Mouse (Mus musculus) CH12.LX (cell line): ENCODE measurements around the gene Saxo2. TPM values are rescaled to one million over a fixed set of nuclear protein-coding genes. Genes with fewer than 3 reads are reported as not detected.

Experiments
- DNase-seq: peaks from one replicate; pipeline ENCODE4 v3.0.0-alpha.2; 2013; ENCODE audit errors: extremely low read depth
- H3K27ac ChIP-seq: 2 replicates; pipeline ENCODE4 v1.5.1; 2012; ENCODE audit warnings: low read depth, mild to moderate bottlenecking, control low read depth, moderate library complexity; ENCODE audit not compliant: insufficient read depth
- H3K27me3 ChIP-seq: replicated peaks from 2 replicates; pipeline ENCODE3; 2012; ENCODE audit warnings: inconsistent platforms
- H3K36me3 ChIP-seq, 2 experiments: replicated peaks in 1 of 2; 2 replicates each; pipeline versions ENCODE3 to v1.6.1; 2012; ENCODE audit warnings: inconsistent platforms in 1 of 2, low read length in 1 of 2, mild to moderate bottlenecking in 1 of 2, mixed read lengths in 1 of 2, moderate library complexity in 1 of 2; ENCODE audit not compliant: control insufficient read depth in 1 of 2, insufficient read depth in 1 of 2
- H3K4me1 ChIP-seq, 2 experiments: 2 replicates each; pipeline ENCODE4 v1.6.1; 2012; ENCODE audit warnings: inconsistent platforms in 1 of 2, moderate library complexity in 1 of 2; ENCODE audit not compliant: insufficient read depth in 2 of 2, control insufficient read depth in 1 of 2
- H3K4me2 ChIP-seq: 2 replicates; pipeline ENCODE4 v1.6.1; 2012; ENCODE audit warnings: low read depth, mild to moderate bottlenecking, control low read depth; ENCODE audit not compliant: poor library complexity, insufficient read depth, severe bottlenecking
- H3K4me3 ChIP-seq, 3 experiments: fragments of 150-350 bp in 1 of 3; sonication (generic) in 1 of 3; replicated peaks in 1 of 3; 2 replicates each; pipeline versions ENCODE3 to v1.5.1; 2011 to 2012; ENCODE audit warnings: low read depth in 2 of 3, low read length in 2 of 3, mild to moderate bottlenecking in 2 of 3, moderate library complexity in 2 of 3, control low read depth in 1 of 3, improper control_type of control experiment in 1 of 3, inconsistent platforms in 1 of 3, mixed read lengths in 1 of 3; ENCODE audit not compliant: poor library complexity in 1 of 3
- H3K79me2 ChIP-seq: replicated peaks from 2 replicates; pipeline ENCODE4 v1.6.1; 2012; ENCODE audit warnings: mild to moderate bottlenecking, moderate library complexity; ENCODE audit not compliant: control insufficient read depth, poor library complexity, insufficient read depth, severe bottlenecking; ENCODE audit errors: extremely low read depth
- H3K9ac ChIP-seq: 2 replicates; pipeline ENCODE4 v1.6.1; 2012; ENCODE audit warnings: low read depth, mild to moderate bottlenecking, control low read depth, moderate library complexity; ENCODE audit not compliant: insufficient read depth
- H3K9me3 ChIP-seq: replicated peaks from 2 replicates; pipeline ENCODE3; 2012; ENCODE audit warnings: low read length, inconsistent platforms, mixed read lengths
- CHD1 ChIP-seq: IDR thresholded peaks from 2 replicates; pipeline ENCODE4 v1.6.1; 2012; ENCODE audit warnings: low read depth, low read length, improper control_type of control experiment, inconsistent platforms
- CHD2 ChIP-seq: IDR thresholded peaks from 2 replicates; pipeline ENCODE4 v1.6.1; 2011; ENCODE audit warnings: low read length, improper control_type of control experiment
- CTCF ChIP-seq, 2 experiments: IDR thresholded peaks in 1 of 2; conservative IDR thresholded peaks in 1 of 2; 2 replicates each; pipeline ENCODE4 v1.5.1; 2011 to 2012; ENCODE audit warnings: low read depth in 2 of 2, low read length in 2 of 2, improper control_type of control experiment in 1 of 2, inconsistent platforms in 1 of 2, mild to moderate bottlenecking in 1 of 2, moderate library complexity in 1 of 2
- HCFC1 ChIP-seq: IDR thresholded peaks from 2 replicates; pipeline ENCODE4 v1.6.1; 2012; ENCODE audit warnings: low read depth, mild to moderate bottlenecking, inconsistent platforms, low read length, improper control_type of control experiment
- IRF4 ChIP-seq: IDR thresholded peaks from 2 replicates; pipeline ENCODE4 v1.6.1; 2014; ENCODE audit warnings: low read depth, mild to moderate bottlenecking, inconsistent platforms, low read length, improper control_type of control experiment
- JUND ChIP-seq: conservative IDR thresholded peaks from 2 replicates; pipeline ENCODE4 v1.6.1; 2011; ENCODE audit warnings: low read depth, low read length, improper control_type of control experiment
- MAFK ChIP-seq: IDR thresholded peaks from 2 replicates; pipeline ENCODE4 v1.6.1; 2011; ENCODE audit warnings: low read length, improper control_type of control experiment; ENCODE audit not compliant: insufficient replicate concordance
- MAX ChIP-seq: IDR thresholded peaks from 2 replicates; pipeline ENCODE4 v1.6.1; 2011; ENCODE audit warnings: low read length, improper control_type of control experiment
- MYC ChIP-seq: IDR thresholded peaks from 2 replicates; pipeline ENCODE4 v1.6.1; 2011; ENCODE audit warnings: low read depth, mild to moderate bottlenecking, improper control_type of control experiment, low read length
- RAD21 ChIP-seq: IDR thresholded peaks from 2 replicates; pipeline ENCODE4 v1.6.1; 2011; ENCODE audit warnings: low read depth, mild to moderate bottlenecking, low read length, improper control_type of control experiment, moderate library complexity
- RCOR1 ChIP-seq: conservative IDR thresholded peaks from 2 replicates; pipeline ENCODE4 v1.6.1; 2012; ENCODE audit warnings: low read depth, mild to moderate bottlenecking, inconsistent platforms, low read length, improper control_type of control experiment
- SIN3A ChIP-seq: IDR thresholded peaks from 2 replicates; pipeline ENCODE4 v1.6.1; 2012; ENCODE audit warnings: low read length, improper control_type of control experiment, inconsistent platforms
- SMC3 ChIP-seq: IDR thresholded peaks from 2 replicates; pipeline ENCODE4 v1.6.1; 2011; ENCODE audit warnings: low read depth, low read length, improper control_type of control experiment
- TBP ChIP-seq: conservative IDR thresholded peaks from 2 replicates; pipeline ENCODE4 v1.6.1; 2011; ENCODE audit warnings: low read depth, low read length, improper control_type of control experiment
- TCF12 ChIP-seq: IDR thresholded peaks from 2 replicates; pipeline ENCODE4 v1.6.1; 2014; ENCODE audit warnings: low read depth, mild to moderate bottlenecking, inconsistent platforms, low read length, improper control_type of control experiment
- USF1 ChIP-seq: IDR thresholded peaks from 2 replicates; pipeline ENCODE4 v1.6.1; 2014; ENCODE audit warnings: low read depth, mild to moderate bottlenecking, inconsistent platforms, low read length, improper control_type of control experiment
- USF2 ChIP-seq: conservative IDR thresholded peaks from 2 replicates; pipeline ENCODE4 v1.6.1; 2011; ENCODE audit warnings: low read depth, low read length, improper control_type of control experiment
- ZNF384 ChIP-seq: IDR thresholded peaks from 2 replicates; pipeline ENCODE4 v1.6.1; 2012; ENCODE audit warnings: low read depth, low read length, improper control_type of control experiment, inconsistent platforms
- dilution Hi-C: fragments of 300-500 bp; cut with MboI; formaldehyde crosslinking; loops from 2 replicates; pipeline ENCODE4 v1.14.3; 2020; ENCODE audit warnings: low sequenced_read_pairs; ENCODE audit not compliant: extremely low pct_unique_long_range_greater_than_20kb, extremely low pct_ligation_motif_present
- in situ Hi-C: fragments of 300-500 bp; cut with MboI; formaldehyde crosslinking; loops from 3 replicates; pipeline ENCODE4 v1.14.3; 2019; ENCODE audit warnings: low sequenced_read_pairs, low pct_ligation_motif_present, low pct_unique_long_range_greater_than_20kb, mixed read lengths
- polyA plus RNA-seq: library from polyadenylated mRNA; unstranded; fragments of >175 nt; gene quantifications from 2 replicates; pipeline ENCODE4 v1.2.1, GENCODE M21; 2012; ENCODE audit warnings: low read depth; ENCODE audit not compliant: insufficient read length
- total RNA-seq, 2 experiments: library from RNA; depleted of rRNA; stranded (reverse); fragments of 300-350 nt in 1 of 2; fragments of >200 nt in 1 of 2; gene quantifications; 2 replicates each; pipeline ENCODE4 v1.2.3; 2012 to 2014

The Saxo2 gene
- total and polyA plus RNA-seq, 3 experiments: 4.1 to 22.3 (median 17.6) TPM

DNA sequence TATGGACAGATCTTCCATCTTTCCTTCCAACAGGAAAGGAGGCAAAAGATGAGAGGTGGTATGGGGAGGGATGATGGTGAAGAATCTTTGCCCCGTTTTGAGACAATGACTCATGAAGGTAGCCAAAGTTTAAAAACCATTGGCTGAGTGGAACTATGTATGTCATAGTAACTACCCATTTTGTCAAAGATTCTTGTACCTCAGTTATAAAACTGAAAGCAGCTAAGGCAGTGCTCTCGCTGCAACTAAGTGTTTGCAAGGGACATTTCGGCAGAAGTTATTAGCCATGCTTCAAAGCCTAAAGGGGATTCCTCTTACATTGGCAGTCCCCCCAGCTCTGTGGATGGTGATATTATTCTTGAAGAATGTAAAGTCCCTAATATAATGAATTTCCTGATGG lies 1.1 kb downstream of the Saxo2 start (continued):
- TF ChIP-seq SIN3A (0 out of 2 replicates have a peak, but pooled peaks have one; percentile 59), IRF4 (peak; percentile 41; the same call in 1 of the 2 replicates), USF2 (no peak), TBP (0 out of 2 replicates have a peak, but pooled peaks have one; percentile 7), MAFK (no peak), ZNF384 (no peak), CHD1 (no peak), RAD21 (no peak), MAX (no peak)

DNA sequence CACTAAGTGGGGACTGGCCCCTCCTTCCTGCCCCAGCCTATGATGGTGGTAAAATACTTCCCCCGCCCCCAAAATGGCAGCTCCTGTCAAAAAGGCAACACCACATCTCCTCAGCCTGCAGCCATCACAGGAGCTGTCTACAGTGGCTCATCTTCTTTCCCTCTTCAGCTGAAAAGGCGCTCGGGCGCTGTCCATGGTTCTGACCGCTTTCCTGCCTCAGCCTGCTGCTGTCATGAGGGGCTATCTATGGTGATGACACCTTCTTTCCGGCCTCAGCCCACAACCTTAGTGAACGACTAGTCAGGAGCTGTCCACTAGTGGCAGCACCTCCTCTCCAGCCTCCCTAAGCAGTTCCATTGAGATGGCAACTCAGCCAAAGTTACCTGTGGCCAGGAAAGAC lies 23.0 kb downstream of the Saxo2 start:
- H3K4me3 ChIP-seq: no peak overlapping the region
- no peak overlapping the region for H3K9ac ChIP-seq
- DNase-seq: peak; percentile 58
- no peak overlapping the region for H3K4me2 ChIP-seq
- no peak overlapping the region for H3K27ac ChIP-seq
- peaks cover 12% of the 10 kb centered on the region for H3K27me3 ChIP-seq
- H3K79me2 ChIP-seq: no peaks in the 10 kb centered on the region
- peak; percentile 44; the same call in 1 of the 2 replicates for TF ChIP-seq SIN3A
- no peak for TF ChIP-seq JUND
- H3K4me1 ChIP-seq: no peaks in the 10 kb centered on the region
- dilution Hi-C loops: no loop called here
- H3K9me3 ChIP-seq: peaks cover 2% of the 10 kb centered on the region
- no peaks in the 10 kb centered on the region for H3K36me3 ChIP-seq
- in situ Hi-C loops: no loop called here

DNA sequence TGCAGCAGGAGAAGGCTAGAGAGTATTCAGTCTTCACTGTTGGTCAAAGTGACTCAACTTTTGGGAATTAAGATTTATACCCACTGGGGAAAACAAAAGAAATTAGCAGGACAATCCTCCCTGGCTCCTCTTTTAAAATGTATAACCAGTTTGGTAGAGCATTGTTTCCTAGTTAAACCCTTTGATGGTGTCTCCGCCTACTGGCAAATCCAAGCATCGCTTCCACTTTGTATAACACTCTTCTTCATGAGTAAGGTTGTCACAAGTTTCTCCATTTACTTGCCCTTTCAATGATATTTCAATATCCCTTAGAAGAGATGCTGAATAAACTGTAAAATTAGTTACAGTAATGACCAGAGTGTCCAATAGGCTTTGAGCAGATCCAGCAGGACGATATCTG lies 38.7 kb downstream of the Saxo2 start:
- no peaks in the 10 kb centered on the region for H3K36me3 ChIP-seq
- H3K9me3 ChIP-seq: no peaks in the 10 kb centered on the region
- DNase-seq: peak; percentile 17
- dilution Hi-C loops: no loop called here
- peaks cover 6% of the 10 kb centered on the region for H3K27me3 ChIP-seq
- in situ Hi-C loops: no loop called here
- H3K4me3 ChIP-seq: no peak overlapping the region
- no peak overlapping the region for H3K27ac ChIP-seq
- no peak overlapping the region for H3K9ac ChIP-seq
- H3K79me2 ChIP-seq: no peaks in the 10 kb centered on the region
- TF ChIP-seq CTCF (conservative IDR thresholded peaks at IDR 0.05 in 1 of 2, IDR thresholded peaks at IDR 0.05 in 1 of 2; ENCODE audit: low read depth in 2 of 2, low read length in 2 of 2) (peak; percentile 17 to 67; a peak in 3 of 4 replicates), MYC (no peak), USF1 (no peak), HCFC1 (no peak), RAD21 (peak; percentile 61), CHD1 (no peak), SMC3 (peak; percentile 55), SIN3A (0 out of 2 replicates have a peak, but pooled peaks have one; percentile 32), TCF12 (no peak), RCOR1 (no peak), CHD2 (no peak)
- no peak overlapping the region for H3K4me2 ChIP-seq
- H3K4me1 ChIP-seq: no peaks in the 10 kb centered on the region
